Mouse (Mus musculus): ENCODE data around the gene Dcaf5.

Dcaf5 gene

GRCm38 (mm10) chr12:80436336-80436976 lies at the start of gene Dcaf5:
Gene Dcaf5, minus strand, starts transcription at chr12:80436601.
- peak; percentile 80 for DNase-seq

GRCm38 (mm10) chr12:80483397-80483796 lies 47.0 kb upstream of the Dcaf5 start:
- peak; percentile 13 for DNase-seq

GRCm38 (mm10) chr12:80479986-80480385 lies 43.6 kb upstream of the Dcaf5 start:
- no peak for DNase-seq

- DNase-seq: no peak
These were observed 37.3 kb upstream of the Dcaf5 start for GRCm38 (mm10) chr12:80473731-80474130.

GRCm38 (mm10) chr12:80471926-80472325 lies 35.5 kb upstream of the Dcaf5 start:
- DNase-seq: no peak

GRCm38 (mm10) chr12:80470206-80470605 lies 33.8 kb upstream of the Dcaf5 start:
- DNase-seq: no peak

GRCm38 (mm10) chr12:80463666-80464269 lies 27.4 kb upstream of the Dcaf5 start:
- DNase-seq: peak; percentile 26

- peak; percentile 93 for DNase-seq
These were observed 26.7 kb upstream of the Dcaf5 start, which contains the start of gene Exd2 for GRCm38 (mm10) chr12:80462942-80463651. Gene Exd2, plus strand, starts transcription at chr12:80463095.

- DNase-seq: peak; percentile 16
These were observed 26.0 kb upstream of the Dcaf5 start for GRCm38 (mm10) chr12:80462292-80462896.

- no peak for DNase-seq
These were observed 21.6 kb upstream of the Dcaf5 start for GRCm38 (mm10) chr12:80458033-80458432.

- no peak for DNase-seq
These were observed 17.1 kb upstream of the Dcaf5 start for GRCm38 (mm10) chr12:80453506-80453905.

- DNase-seq: no peak
These were observed 8.2 kb upstream of the Dcaf5 start for GRCm38 (mm10) chr12:80444525-80445109.

- DNase-seq: peak; percentile 40
These were observed 4.6 kb upstream of the Dcaf5 start for GRCm38 (mm10) chr12:80440957-80441356.

- DNase-seq: no peak
These were observed 762 bp upstream of the Dcaf5 start for GRCm38 (mm10) chr12:80437051-80437675.

- no peak for DNase-seq
These were observed 514 bp downstream of the Dcaf5 start for GRCm38 (mm10) chr12:80435887-80436286.

GRCm38 (mm10) chr12:80434961-80435691 lies 1.3 kb downstream of the Dcaf5 start:
- peak; percentile 85 for DNase-seq

- DNase-seq: no peak
These were observed 1.8 kb downstream of the Dcaf5 start for GRCm38 (mm10) chr12:80434601-80434960.

GRCm38 (mm10) chr12:80433266-80433665 lies 3.1 kb downstream of the Dcaf5 start:
- DNase-seq: peak; percentile 5

GRCm38 (mm10) chr12:80427683-80428082 lies 8.7 kb downstream of the Dcaf5 start:
- DNase-seq: no peak

- DNase-seq: no peak
These were observed 21.3 kb downstream of the Dcaf5 start for GRCm38 (mm10) chr12:80415100-80415499.

GRCm38 (mm10) chr12:80410855-80411254 lies 25.5 kb downstream of the Dcaf5 start:
- no peak for DNase-seq

- peak; percentile 72 for DNase-seq
These were observed 28.6 kb downstream of the Dcaf5 start for GRCm38 (mm10) chr12:80407824-80408223.

Measured in lung, postnatal 10 days (tissue).